Mouse (Mus musculus) liver, embryonic 11.5 days (tissue): ENCODE results near the gene 5031439G07Rik. TPM values are rescaled to one million over a fixed set of nuclear protein-coding genes. Genes with fewer than 3 reads are reported as not detected.

Source experiments
- ATAC-seq: fragments of 200-750 bp; cut with Nextera tagmentation; replicated peaks from 2 replicates; pipeline ENCODE4 v1.8.0; 2017; ENCODE audit warnings: moderate number of reproducible peaks, mild to moderate bottlenecking, moderate TSS enrichment, moderate library complexity; ENCODE audit not compliant: low FRiP score
- DNase-seq: peaks from one replicate; pipeline ENCODE4 v3.0.0-alpha.2; 2017; ENCODE audit warnings: low spot score
- H3K27ac ChIP-seq: fragments of 300-500 bp; sonication (generic); 2 replicates; pipeline ENCODE4 v1.5.1; 2014; ENCODE audit warnings: mild to moderate bottlenecking, low read depth, low read length, control low read depth
- H3K27me3 ChIP-seq: fragments of 300-500 bp; sonication (generic); replicated peaks from 2 replicates; pipeline ENCODE4 v1.6.1; 2014; ENCODE audit warnings: low read length, mixed read lengths; ENCODE audit not compliant: control insufficient read depth, insufficient read depth
- H3K36me3 ChIP-seq: fragments of 300-500 bp; sonication (generic); 2 replicates; pipeline ENCODE4 v1.6.1; 2014; ENCODE audit warnings: mild to moderate bottlenecking, low read length, moderate library complexity, mixed read lengths; ENCODE audit not compliant: control insufficient read depth, insufficient read depth
- H3K4me1 ChIP-seq: fragments of 300-500 bp; sonication (generic); replicated peaks from 2 replicates; pipeline ENCODE4 v1.6.1; 2014; ENCODE audit warnings: low read length, mixed read lengths; ENCODE audit not compliant: control insufficient read depth, insufficient read depth
- H3K4me2 ChIP-seq: fragments of 300-500 bp; sonication (generic); 2 replicates; pipeline ENCODE4 v1.6.1; 2014; ENCODE audit warnings: mild to moderate bottlenecking, control low read depth, moderate library complexity
- H3K4me3 ChIP-seq: fragments of 300-500 bp; sonication (generic); 2 replicates; pipeline ENCODE4 v1.5.1; 2014; ENCODE audit warnings: low read depth, low read length, control low read depth
- H3K9ac ChIP-seq: fragments of 300-500 bp; sonication (generic); 2 replicates; pipeline ENCODE4 v1.6.1; 2014; ENCODE audit warnings: low read depth, low read length, control low read depth
- H3K9me3 ChIP-seq: fragments of 300-500 bp; sonication (generic); 2 replicates; pipeline ENCODE4 v1.6.1; 2016; ENCODE audit warnings: low read length, inconsistent platforms, mixed read lengths; ENCODE audit not compliant: control insufficient read depth
- WGBS: fragments of 180-500 bp; shearing (Covaris S2); extraction: QIAGEN DNeasy Blood & Tissue Kit; methylation state at CpG from one replicate; pipeline ENCODE4 v1.1.7; 2014; 5-methylcytosine and 5-hydroxymethylcytosine counted together
- polyA plus RNA-seq: library from polyadenylated mRNA; unstranded; fragments of >200 nt; fragmentation: Nextera tagmentation; extraction: Ambion mirVana; gene quantifications from 2 replicates; pipeline ENCODE4 v1.2.1, GENCODE M21; 2014

5031439G07Rik gene
- polyA plus RNA-seq, 1 experiment from 2014 or later: 4.6 TPM

DNA sequence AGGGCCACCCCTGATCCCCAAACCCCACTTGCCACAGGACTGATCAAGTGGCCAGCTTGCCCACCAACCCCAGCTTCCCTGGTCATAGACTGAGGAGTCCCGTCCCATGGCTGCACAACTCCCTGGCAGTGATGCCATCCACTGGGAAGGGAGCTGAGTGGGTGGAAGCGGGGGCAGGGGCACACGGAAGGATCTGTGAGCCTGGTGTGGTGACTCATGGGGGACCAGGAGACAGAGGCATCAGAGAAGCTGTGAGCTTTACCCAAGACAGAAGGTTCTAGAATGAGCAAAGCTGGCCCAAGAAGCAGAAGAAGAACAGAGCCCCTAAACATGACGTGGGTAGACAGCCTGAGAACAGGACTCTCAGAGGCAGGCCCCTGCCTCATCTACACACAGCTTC is 38.3 kb downstream of the 5031439G07Rik start:
- Histone ChIP-seq H3K9me3 (no peaks in the 10 kb centered on the region), H3K4me2 (no peak overlapping the region), H3K27ac (no peak overlapping the region), H3K9ac (no peak overlapping the region), H3K27me3 (no peaks in the 10 kb centered on the region), H3K4me1 (no peaks in the 10 kb centered on the region), H3K4me3 (no peak overlapping the region), H3K36me3 (no peaks in the 10 kb centered on the region)
- DNase-seq: no peak
- no peak for ATAC-seq
- WGBS: 87% methylated on average over 4 of the region's 4 CpGs

DNA sequence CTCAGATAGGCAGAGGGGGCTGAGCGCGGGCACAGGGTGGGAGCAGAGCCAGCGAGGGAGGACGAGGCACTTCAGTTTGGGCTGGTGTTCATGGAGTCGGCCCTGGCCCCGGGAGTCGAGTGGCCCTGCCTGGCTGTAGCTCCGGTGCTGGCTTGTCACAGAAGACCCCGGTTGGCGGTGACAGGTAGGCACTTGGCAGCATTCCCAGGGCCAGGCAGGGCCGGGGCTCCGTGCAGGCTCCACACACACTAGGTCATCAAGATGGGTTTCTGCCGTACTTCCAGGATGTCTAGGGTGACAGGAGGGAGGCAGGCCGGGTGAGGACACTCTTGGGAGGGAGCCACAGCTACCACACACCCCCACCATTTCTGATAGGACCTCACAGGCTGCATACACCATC is 39.4 kb downstream of the 5031439G07Rik start:
- Histone ChIP-seq H3K4me3 (no peak overlapping the region), H3K4me2 (no peak overlapping the region), H3K27me3 (no peaks in the 10 kb centered on the region), H3K4me1 (no peaks in the 10 kb centered on the region), H3K27ac (no peak overlapping the region), H3K9ac (no peak overlapping the region), H3K9me3 (no peaks in the 10 kb centered on the region), H3K36me3 (no peaks in the 10 kb centered on the region)
- DNase-seq: no peak
- 83% methylated on average over 14 of the region's 14 CpGs for WGBS
- ATAC-seq: no peak

DNA sequence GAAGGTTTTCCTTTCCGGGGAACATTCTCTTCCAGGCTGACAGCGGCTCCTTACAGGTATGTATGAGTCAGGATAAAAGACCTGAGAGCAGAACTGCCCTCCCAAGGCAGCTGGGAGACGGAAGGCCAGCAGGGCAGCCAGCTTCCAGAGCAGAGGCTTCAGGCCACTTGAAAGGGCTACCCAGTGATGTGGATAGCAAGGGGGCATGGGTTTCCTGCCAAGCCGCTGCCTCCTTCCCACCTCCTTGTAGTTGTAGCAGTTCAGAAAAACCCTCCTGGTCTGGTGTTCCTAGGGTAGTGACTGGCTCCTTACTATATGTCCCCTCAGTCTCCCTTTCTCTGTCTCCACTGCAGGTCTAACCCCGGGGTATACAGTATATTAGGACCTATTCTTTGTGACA is 44.0 kb downstream of the 5031439G07Rik start:
- DNase-seq: no peak
- no peak overlapping the region for H3K4me2 ChIP-seq
- WGBS: 77% methylated on average over 5 of the region's 5 CpGs
- no peaks in the 10 kb centered on the region for H3K4me1 ChIP-seq
- H3K4me3 ChIP-seq: no peak overlapping the region
- no peak for ATAC-seq
- H3K9ac ChIP-seq: no peak overlapping the region
- no peak overlapping the region for H3K27ac ChIP-seq
- peaks cover 20% of the 10 kb centered on the region for H3K36me3 ChIP-seq
- no peaks in the 10 kb centered on the region for H3K27me3 ChIP-seq
- no peaks in the 10 kb centered on the region for H3K9me3 ChIP-seq

DNA sequence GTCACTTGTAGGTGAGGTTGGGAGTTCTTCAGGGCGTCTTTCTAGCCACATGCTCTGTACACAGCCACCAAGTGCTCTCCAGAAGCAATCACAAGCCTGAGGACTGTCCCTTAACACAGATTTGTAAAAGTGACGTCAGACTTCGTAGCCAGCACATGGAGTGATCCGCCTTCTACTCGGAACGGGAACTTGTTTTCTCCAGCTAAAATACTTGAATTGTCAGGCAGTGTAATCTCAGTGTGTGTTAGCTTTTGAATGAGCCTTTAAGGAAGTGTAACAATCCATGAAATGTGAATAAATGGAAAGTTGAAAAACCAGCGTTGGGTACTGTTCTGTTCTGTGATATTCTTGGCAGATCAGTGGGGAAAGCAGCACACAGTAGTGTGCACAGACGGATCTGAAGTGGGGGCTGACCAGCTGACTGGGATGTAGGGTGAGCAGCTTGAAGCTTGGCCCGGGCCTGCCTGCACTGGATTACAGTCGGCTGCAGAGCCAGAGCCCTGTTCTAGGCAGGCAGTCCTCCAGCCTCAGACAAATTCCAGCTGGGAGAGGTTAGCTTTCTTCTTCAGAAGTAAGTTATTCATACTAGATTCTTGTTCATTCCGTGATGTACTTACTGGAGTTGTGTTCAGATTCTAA is 45.6 kb downstream of the 5031439G07Rik start:
- no peaks in the 10 kb centered on the region for H3K27me3 ChIP-seq
- H3K4me3 ChIP-seq: no peak overlapping the region
- ATAC-seq (no peak), DNase-seq (no peak)
- peaks cover 33% of the 10 kb centered on the region for H3K36me3 ChIP-seq
- 85% methylated on average over 11 of the region's 11 CpGs for WGBS
- no peak overlapping the region for H3K4me2 ChIP-seq
- H3K4me1 ChIP-seq: no peaks in the 10 kb centered on the region
- no peak overlapping the region for H3K9ac ChIP-seq
- no peaks in the 10 kb centered on the region for H3K9me3 ChIP-seq
- H3K27ac ChIP-seq: no peak overlapping the region

DNA sequence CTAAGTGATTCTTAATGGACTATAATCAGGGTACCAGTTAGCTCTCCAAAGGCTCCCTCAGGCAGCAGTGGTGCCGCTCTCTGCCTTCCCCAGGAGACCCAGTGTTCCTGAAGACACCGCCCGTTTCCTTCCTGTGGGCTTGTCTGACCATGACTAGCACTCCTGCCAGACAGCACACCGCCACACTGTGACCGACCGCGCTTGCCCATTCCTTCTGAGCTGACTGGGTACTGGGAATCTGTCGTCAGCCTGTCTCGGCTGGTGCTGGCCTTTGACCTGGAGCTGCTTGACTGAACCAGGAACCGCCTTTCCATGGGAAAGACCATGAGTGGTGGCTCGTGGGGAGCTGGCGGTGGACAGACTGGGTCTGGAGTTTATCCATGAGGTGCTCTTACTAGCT is 48.2 kb downstream of the 5031439G07Rik start:
- Histone ChIP-seq H3K27me3 (no peaks in the 10 kb centered on the region), H3K4me1 (no peaks in the 10 kb centered on the region), H3K9ac (no peak overlapping the region), H3K4me2 (no peak overlapping the region), H3K36me3 (peaks cover 60% of the 10 kb centered on the region), H3K9me3 (no peaks in the 10 kb centered on the region), H3K4me3 (no peak overlapping the region), H3K27ac (no peak overlapping the region)
- DNase-seq: no peak
- no peak for ATAC-seq
- 70% methylated on average over 12 of the region's 12 CpGs for WGBS

DNA sequence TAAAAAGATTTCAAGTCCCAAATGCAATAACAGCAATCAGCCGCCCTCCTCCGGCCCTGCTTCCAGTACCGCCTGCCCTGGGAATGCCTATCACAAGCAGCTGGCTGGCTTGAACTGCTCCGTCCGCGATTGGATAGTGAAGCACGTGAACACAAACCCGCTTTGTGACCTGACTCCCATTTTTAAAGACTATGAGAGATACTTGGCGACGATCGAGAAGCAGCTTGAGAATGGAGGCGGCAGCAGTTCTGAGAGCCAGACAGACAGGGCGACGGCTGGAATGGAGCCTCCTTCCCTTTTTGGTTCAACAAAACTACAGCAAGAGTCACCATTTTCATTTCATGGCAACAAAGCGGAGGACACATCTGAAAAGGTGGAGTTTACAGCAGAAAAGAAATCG is 53.5 kb downstream of the 5031439G07Rik start:
- no peak for DNase-seq
- no peak overlapping the region for H3K4me3 ChIP-seq
- H3K27ac ChIP-seq: no peak overlapping the region
- no peak overlapping the region for H3K9ac ChIP-seq
- WGBS: 94% methylated on average over 16 of the region's 16 CpGs
- H3K27me3 ChIP-seq: no peaks in the 10 kb centered on the region
- H3K4me1 ChIP-seq: no peaks in the 10 kb centered on the region
- ATAC-seq: no peak
- H3K9me3 ChIP-seq: no peaks in the 10 kb centered on the region
- H3K4me2 ChIP-seq: no peak overlapping the region
- peaks cover 83% of the 10 kb centered on the region for H3K36me3 ChIP-seq

DNA sequence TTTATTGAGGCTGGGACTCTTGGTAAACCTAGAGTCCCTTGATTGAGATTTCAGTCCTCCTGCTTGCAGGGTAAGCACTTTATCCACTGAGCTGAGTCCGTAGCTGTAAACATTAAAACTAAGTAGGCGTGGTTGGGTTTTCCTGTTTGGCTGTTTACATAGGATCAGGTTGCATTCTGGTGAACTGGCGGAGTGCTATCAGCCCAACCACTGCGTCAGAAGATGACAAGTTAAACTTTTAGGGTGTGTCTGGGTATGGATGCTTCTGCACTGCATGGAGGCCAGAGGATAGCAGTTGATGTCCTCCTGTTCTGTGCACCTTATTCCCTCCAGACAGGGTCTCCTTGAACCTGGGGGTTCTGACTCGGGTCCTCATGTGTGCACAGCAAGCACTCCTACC is 56.0 kb downstream of the 5031439G07Rik start:
- no peaks in the 10 kb centered on the region for H3K4me1 ChIP-seq
- 60% methylated on average over 5 of the region's 5 CpGs for WGBS
- H3K9me3 ChIP-seq: no peaks in the 10 kb centered on the region

DNA sequence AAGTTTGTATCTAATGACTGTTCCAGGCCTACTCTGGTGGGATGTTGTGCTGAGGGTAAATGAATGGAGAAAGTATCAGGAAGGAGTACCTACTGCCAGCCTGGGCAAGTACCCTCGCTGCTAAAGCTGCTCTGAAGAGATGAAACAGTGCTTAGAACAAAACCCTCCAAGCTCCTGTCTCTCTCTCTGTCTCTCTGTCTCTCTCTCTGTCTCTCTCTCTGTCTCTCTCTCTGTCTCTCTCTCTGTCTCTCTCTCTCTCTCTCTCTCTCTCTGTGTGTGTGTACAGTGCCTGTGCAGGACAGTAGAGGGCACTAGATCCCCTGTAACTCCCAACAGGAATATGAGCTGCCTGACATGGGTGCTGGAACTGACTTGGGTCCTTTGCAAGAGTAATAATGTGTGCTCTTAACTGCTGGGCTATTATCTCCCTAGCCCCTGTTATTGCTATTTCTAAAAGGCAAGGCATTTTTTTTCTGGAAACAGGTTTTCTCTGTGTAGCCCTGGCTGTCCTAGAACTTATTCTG is 62.8 kb downstream of the 5031439G07Rik start:
- Histone ChIP-seq H3K4me3 (peak overlapping the region; percentile 96), H3K4me2 (peak overlapping the region; percentile 79), H3K27me3 (no peaks in the 10 kb centered on the region), H3K27ac (no peak overlapping the region), H3K36me3 (peaks cover 25% of the 10 kb centered on the region), H3K9me3 (no peaks in the 10 kb centered on the region), H3K4me1 (peaks cover 15% of the 10 kb centered on the region), H3K9ac (no peak overlapping the region)
- no peak for ATAC-seq
- 79% methylated on average over 1 of the region's 1 CpGs for WGBS
- DNase-seq: no peak

More for the DNA sequence above, 56.0 kb downstream of the 5031439G07Rik start:
- no peak overlapping the region for H3K4me3 ChIP-seq
- H3K27ac ChIP-seq: no peak overlapping the region
- no peak overlapping the region for H3K9ac ChIP-seq
- H3K27me3 ChIP-seq: no peaks in the 10 kb centered on the region
- H3K4me2 ChIP-seq: no peak overlapping the region
- ATAC-seq (0 out of 2 replicates have a peak, but pooled peaks have one; percentile 23), DNase-seq (no peak)
- H3K36me3 ChIP-seq: peaks cover 79% of the 10 kb centered on the region

DNA sequence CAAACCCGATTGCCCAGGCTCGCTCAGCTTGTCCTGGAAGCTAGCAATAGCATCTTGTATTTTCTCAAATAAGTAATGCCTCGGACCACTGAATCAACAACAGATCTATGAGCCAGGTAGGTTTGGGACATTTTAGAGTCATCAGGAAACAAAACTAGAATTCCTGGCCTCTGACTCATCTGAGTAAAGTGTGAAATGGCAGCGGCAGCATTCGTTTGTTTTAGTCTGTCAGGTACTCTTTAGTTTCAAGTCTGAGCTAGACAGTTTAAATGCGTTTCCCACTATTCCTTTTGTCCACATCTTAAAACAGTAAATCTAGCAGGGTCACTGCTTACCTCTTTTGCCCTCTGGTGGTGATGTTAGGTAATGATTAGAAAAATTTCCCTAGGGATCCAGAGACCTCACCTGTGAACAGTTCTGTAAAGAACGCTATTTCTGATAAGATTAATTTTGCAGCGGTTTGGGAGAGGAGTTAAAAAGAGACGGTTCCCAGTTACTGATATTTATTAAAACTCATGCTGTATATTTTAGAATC is 63.5 kb downstream of the 5031439G07Rik start:
- H3K9ac ChIP-seq: peak overlapping the region; percentile 99
- H3K4me2 ChIP-seq: peak overlapping the region; percentile 79
- ATAC-seq: no peak
- WGBS: 10% methylated on average over 9 of the region's 9 CpGs
- DNase-seq: no peak
- H3K27me3 ChIP-seq: no peaks in the 10 kb centered on the region
- H3K9me3 ChIP-seq: no peaks in the 10 kb centered on the region
- peaks cover 15% of the 10 kb centered on the region for H3K4me1 ChIP-seq
- peak overlapping the region; percentile 96 for H3K4me3 ChIP-seq
- no peak overlapping the region for H3K27ac ChIP-seq
- H3K36me3 ChIP-seq: peaks cover 19% of the 10 kb centered on the region
